Mouse (Mus musculus) heart, embryonic 12.5 days (tissue): Measurements from ENCODE around the gene Olfr597. TPM values are rescaled to one million over a fixed set of nuclear protein-coding genes. Genes with fewer than 3 reads are reported as not detected.
"Not testable (repeated sequence)": the region's sequence is repeated elsewhere in the genome, so short reads cannot be mapped to it uniquely, and the experiment has no call there.

Experiments used
- ATAC-seq: fragments of 200-750 bp; cut with Nextera tagmentation; 2 replicates; pipeline ENCODE4 v1.8.0; 2017; ENCODE audit warnings: moderate TSS enrichment, moderate library complexity; ENCODE audit not compliant: insufficient number of reproducible peaks, low FRiP score
- H3K27ac ChIP-seq: fragments of 300-500 bp; sonication (generic); 2 replicates; pipeline ENCODE4 v1.5.1; 2016; ENCODE audit warnings: mild to moderate bottlenecking, moderate library complexity; ENCODE audit not compliant: poor library complexity, severe bottlenecking
- H3K27me3 ChIP-seq: fragments of 300-500 bp; sonication (generic); replicated peaks from 2 replicates; pipeline ENCODE4 v1.6.1; 2016; ENCODE audit warnings: mild to moderate bottlenecking, moderate library complexity
- H3K36me3 ChIP-seq: fragments of 300-500 bp; sonication (generic); 2 replicates; pipeline ENCODE4 v1.6.1; 2016; ENCODE audit warnings: mild to moderate bottlenecking, moderate library complexity
- H3K4me1 ChIP-seq: fragments of 300-500 bp; sonication (generic); replicated peaks from 2 replicates; pipeline ENCODE4 v1.6.1; 2016; ENCODE audit warnings: mild to moderate bottlenecking
- H3K4me2 ChIP-seq: fragments of 300-500 bp; sonication (generic); 2 replicates; pipeline ENCODE4 v1.6.1; 2016; ENCODE audit warnings: mild to moderate bottlenecking, moderate library complexity
- H3K4me3 ChIP-seq: fragments of 300-500 bp; sonication (generic); 2 replicates; pipeline ENCODE4 v1.5.1; 2016; ENCODE audit warnings: mild to moderate bottlenecking
- H3K9ac ChIP-seq: fragments of 300-500 bp; sonication (generic); 2 replicates; pipeline ENCODE4 v1.6.1; 2016; ENCODE audit warnings: mild to moderate bottlenecking, moderate library complexity
- H3K9me3 ChIP-seq: fragments of 300-500 bp; sonication (generic); replicated peaks from 2 replicates; pipeline ENCODE4 v1.6.1; 2016; ENCODE audit warnings: mild to moderate bottlenecking, moderate library complexity
- WGBS: fragments of 180-500 bp; shearing (Covaris S2); methylation state at CpG from one replicate; pipeline ENCODE4 v1.1.7; 2016; 5-methylcytosine and 5-hydroxymethylcytosine counted together
- microRNA-seq: library from miRNA; unstranded; fragments of <30 nt; microRNA quantifications from one replicate; pipeline ENCODE4, GENCODE M21; 2017
- polyA plus RNA-seq: library from polyadenylated mRNA; unstranded; fragments of >200 nt; fragmentation: Nextera tagmentation; extraction: Ambion mirVana; gene quantifications from 2 replicates; pipeline ENCODE4 v1.2.1, GENCODE M21; 2016

Olfr597 gene
- not detected in 2 replicates for polyA plus RNA-seq

DNA sequence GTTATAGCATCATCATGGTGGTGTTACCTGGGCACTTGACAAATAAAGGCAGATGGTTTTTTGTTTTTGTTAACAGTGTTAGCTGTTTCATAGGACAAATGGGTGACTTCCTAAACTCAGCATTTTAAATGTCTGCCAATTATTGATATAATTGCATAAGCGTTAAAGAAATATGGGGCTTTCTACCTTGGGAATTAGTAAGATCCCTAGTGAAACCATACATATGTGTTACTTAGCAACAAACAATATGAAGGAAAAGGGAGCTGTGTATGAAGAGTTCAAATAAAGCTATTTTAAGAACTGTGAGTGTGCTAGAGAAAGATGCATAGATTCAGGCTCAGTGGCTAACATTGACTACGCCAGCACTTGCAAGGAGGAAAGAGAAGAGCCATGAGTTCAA lies at the start of gene Olfr597:
Gene Olfr597, plus strand, starts transcription at position 301 of the 400 bp plus-strand sequence.
- H3K27ac ChIP-seq: not testable (repeated sequence)
- 82% methylated on average over 2 of the region's 2 CpGs for WGBS

GRCm38 (mm10) chr7:103305348-103305747 lies 10.8 kb upstream of the Olfr597 start, which contains the start of gene Olfr596:
Olfr596 (plus strand) TSS chr7:103305648.
- ATAC-seq, H3K27ac ChIP-seq, H3K9me3 ChIP-seq, H3K27me3 ChIP-seq, H3K4me3 ChIP-seq, H3K4me1 ChIP-seq, H3K4me2 ChIP-seq, H3K36me3 ChIP-seq, H3K9ac ChIP-seq: not testable (repeated sequence)
- 75% methylated on average over 2 of the region's 2 CpGs for WGBS

More for the DNA sequence above, at the start of gene Olfr597:
- not testable (repeated sequence) for H3K27me3 ChIP-seq, H3K36me3 ChIP-seq, H3K9ac ChIP-seq, H3K4me2 ChIP-seq, ATAC-seq, H3K4me3 ChIP-seq, H3K9me3 ChIP-seq, H3K4me1 ChIP-seq

- H3K4me1 ChIP-seq: no peaks in the 10 kb centered on the region
Measured at GRCm38 (mm10) chr7:103323268-103323667, 7.2 kb downstream of the Olfr597 start, which contains the start of gene Olfr598. Olfr598 (plus strand) TSS chr7:103323568.

DNA sequence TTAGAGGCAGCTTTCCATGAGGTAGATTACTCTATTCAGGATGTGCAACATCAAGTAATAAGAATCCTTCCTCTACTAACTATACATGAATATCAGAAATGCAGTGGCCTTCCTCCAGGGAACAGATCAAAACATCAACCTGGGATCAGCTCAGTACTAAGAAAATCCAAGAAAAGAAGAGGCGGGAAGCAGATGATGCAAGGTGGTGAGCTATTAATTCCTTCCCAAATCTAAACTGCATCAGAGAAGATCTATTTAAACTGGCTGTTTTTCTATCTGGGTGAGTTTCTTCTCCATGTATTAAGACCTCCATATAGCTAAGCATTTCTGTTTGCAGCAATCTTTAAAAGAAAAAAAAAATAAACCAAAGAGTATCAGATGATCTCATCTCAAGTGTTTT lies 19.5 kb downstream of the Olfr597 start, which contains the start of gene Olfr599:
Gene Olfr599, plus strand, starts transcription at position 301 of the 400 bp plus-strand sequence.
- WGBS: 79% methylated on average over 1 of the region's 1 CpGs
- Histone ChIP-seq H3K9ac (no peak within 1 kb of the TSS), H3K27me3 (no peaks in the 10 kb centered on the region), H3K4me1 (no peaks in the 10 kb centered on the region), H3K9me3 (no peaks in the 10 kb centered on the region), H3K36me3 (no peaks in the 10 kb centered on the region), H3K4me3 (no peak within 1 kb of the TSS), H3K27ac (no peak within 1 kb of the TSS), H3K4me2 (no peak within 1 kb of the TSS)
- ATAC-seq: no peak

More at GRCm38 (mm10) chr7:103323268-103323667, 7.2 kb downstream of the Olfr597 start, which contains the start of gene Olfr598:
- H3K27me3 ChIP-seq: no peaks in the 10 kb centered on the region
- H3K4me3 ChIP-seq: no peak within 1 kb of the TSS
- ATAC-seq: no peak
- no peak within 1 kb of the TSS for H3K4me2 ChIP-seq
- H3K27ac ChIP-seq: no peak within 1 kb of the TSS
- H3K36me3 ChIP-seq: no peaks in the 10 kb centered on the region
- H3K9ac ChIP-seq: no peak within 1 kb of the TSS
- H3K9me3 ChIP-seq: no peaks in the 10 kb centered on the region

GRCm38 (mm10) chr7:103349569-103349968 lies 33.5 kb downstream of the Olfr597 start, which contains the start of gene Olfr600:
Olfr600 (minus strand) TSS chr7:103349669.
- H3K9me3 ChIP-seq: no peaks in the 10 kb centered on the region
- H3K4me2 ChIP-seq: no peak within 1 kb of the TSS
- H3K27ac ChIP-seq: no peak within 1 kb of the TSS
- ATAC-seq: no peak
- H3K4me1 ChIP-seq: no peaks in the 10 kb centered on the region
- no peaks in the 10 kb centered on the region for H3K36me3 ChIP-seq
- H3K27me3 ChIP-seq: no peaks in the 10 kb centered on the region
- H3K4me3 ChIP-seq: no peak within 1 kb of the TSS
- H3K9ac ChIP-seq: no peak within 1 kb of the TSS

GRCm38 (mm10) chr7:103362555-103362954 lies 46.4 kb downstream of the Olfr597 start, which contains the start of gene Olfr601:
Olfr601 (minus strand) TSS chr7:103362655.
- Histone ChIP-seq H3K4me3 (no peak within 1 kb of the TSS), H3K36me3 (no peaks in the 10 kb centered on the region), H3K4me1 (no peaks in the 10 kb centered on the region), H3K9me3 (no peaks in the 10 kb centered on the region), H3K27ac (no peak within 1 kb of the TSS), H3K9ac (no peak within 1 kb of the TSS), H3K27me3 (no peaks in the 10 kb centered on the region), H3K4me2 (no peak within 1 kb of the TSS)
- no peak for ATAC-seq
- WGBS: 85% methylated on average over 1 of the region's 1 CpGs

Small RNA genes lying within 50 kb of the gene (microRNA-seq; reads per million reads assigned to microRNA genes)
- gene Gm23550: not detected

Other genes starting within 250 kb of the Olfr597 start
- gene Olfr584, start 234.4 kb upstream of the Olfr597 start, polyA plus RNA-seq: not detected in 2 replicates
- gene Olfr585, start 218.6 kb upstream of the Olfr597 start, polyA plus RNA-seq: not detected in 2 replicates
- not detected in 2 replicates for gene Olfr586, start 190.7 kb upstream of the Olfr597 start, polyA plus RNA-seq
- not detected in 2 replicates for gene Olfr588-ps1, start 175.4 kb upstream of the Olfr597 start, polyA plus RNA-seq
- gene Olfr589, start 160.0 kb upstream of the Olfr597 start, polyA plus RNA-seq: not detected in 2 replicates
- not detected in 2 replicates for gene Olfr591, start 138.0 kb upstream of the Olfr597 start, polyA plus RNA-seq
- gene Olfr592, start 131.5 kb upstream of the Olfr597 start, polyA plus RNA-seq: not detected in 2 replicates
- not detected in 2 replicates for gene Olfr593, start 104.5 kb upstream of the Olfr597 start, polyA plus RNA-seq
- gene Olfr594, start 99.3 kb upstream of the Olfr597 start, polyA plus RNA-seq: not detected in 2 replicates
- gene Usp17ld, start 63.8 kb upstream of the Olfr597 start, polyA plus RNA-seq: not detected in 2 replicates
- not detected in 2 replicates for gene Olfr596, start 10.7 kb upstream of the Olfr597 start, polyA plus RNA-seq
- not detected in 2 replicates for gene Olfr598, start 7.3 kb downstream of the Olfr597 start, polyA plus RNA-seq
- gene Olfr599, start 19.6 kb downstream of the Olfr597 start, polyA plus RNA-seq: not detected in 2 replicates
- not detected in 2 replicates for gene Olfr600, start 33.4 kb downstream of the Olfr597 start, polyA plus RNA-seq
- gene Olfr601, start 46.3 kb downstream of the Olfr597 start, polyA plus RNA-seq: not detected in 2 replicates
- not detected in 2 replicates for gene Olfr603, start 69.9 kb downstream of the Olfr597 start, polyA plus RNA-seq
- gene Usp17lc, start 98.8 kb downstream of the Olfr597 start, polyA plus RNA-seq: not detected in 2 replicates
- not detected in 2 replicates for gene Olfr605, start 129.1 kb downstream of the Olfr597 start, polyA plus RNA-seq
- gene Olfr606, start 132.7 kb downstream of the Olfr597 start, polyA plus RNA-seq: not detected in 2 replicates
- gene Olfr607, start 147.8 kb downstream of the Olfr597 start, polyA plus RNA-seq: 0.13 and 0.28 TPM in 2 replicates
- 0.17 TPM in 1 of 2 replicates, not detected in the other for gene Olfr608, start 153.6 kb downstream of the Olfr597 start, polyA plus RNA-seq
- gene Olfr609, start 181.7 kb downstream of the Olfr597 start, polyA plus RNA-seq: 0.08 TPM in 1 of 2 replicates, not detected in the other
- not detected in 2 replicates for gene Olfr610, start 195.8 kb downstream of the Olfr597 start, polyA plus RNA-seq
- gene Olfr611, start 204.5 kb downstream of the Olfr597 start, polyA plus RNA-seq: not detected in 2 replicates
- gene Olfr612, start 226.4 kb downstream of the Olfr597 start, polyA plus RNA-seq: not detected in 2 replicates
- not detected in 2 replicates for gene Olfr613, start 231.8 kb downstream of the Olfr597 start, polyA plus RNA-seq
- not detected in 2 replicates for gene Olfr615, start 239.8 kb downstream of the Olfr597 start, polyA plus RNA-seq